Comparison of ENCODE assay signal across 34 mouse cellular contexts in genomic region chr5:97451451-97451850, GRCm38 (mm10). TPM values are rescaled to one million over a fixed set of nuclear protein-coding genes. Genes with fewer than 3 reads are reported as not detected.
DNase-seq lines count a peak whose midpoint lies in the region; ATAC-seq lines count a peak whose summit lies in the region.
"Had no signal": no experiment of that assay in that cellular context is flagged by ENCODE, and none has a peak within 500 bp of the region (broad histone marks: within the 10 kb centered on the region; RNA-seq: fewer than 3 reads in every experiment).

No protein-coding gene starts in this region.

- WGBS in embryonic facial prominence, embryonic 10.5 days = 51% methylated on average over 4 of the region's 4 CpGs
- WGBS in limb, embryonic 10.5 days = 48% methylated on average over 4 of the region's 4 CpGs
- WGBS in heart, embryonic 12.5 days = 85% methylated on average over 4 of the region's 4 CpGs

- peak; percentile 58 for DNase-seq in embryo, embryonic 11 days
- peak; percentile 30 for DNase-seq in embryonic facial prominence, embryonic 10.5 days (ENCODE audit: low spot score)
- peak; percentile 37 for DNase-seq in limb, embryonic 10.5 days (ENCODE audit: low spot score)
- no peak for DNase-seq in heart, adult 18-20 months
- DNase-seq in layer of hippocampus, postnatal 10 days (ENCODE audit: low spot score in 2 of 2) = no peak
- DNase-seq: adrenal gland, postnatal 10 days; adrenal gland, postnatal 36 days; cerebellum, adult 18-20 months; cerebellum, adult 9-10 months; cerebellum, postnatal 14 days; forebrain, postnatal 0 days; gastrocnemius, postnatal 10 days; gastrocnemius, postnatal 36 days; heart, postnatal 10 days; heart, postnatal 36 days; kidney, adult 11 months had no signal

- ATAC-seq in heart, embryonic 12.5 days (ENCODE audit: insufficient number of reproducible peaks, low FRiP score) = no peak
- ATAC-seq: CD4-positive, CD25-positive, alpha-beta regulatory T cell, adult 4 months; forebrain, embryonic 14.5 days; forebrain, postnatal 0 days; hindbrain, embryonic 16.5 days; intestine, embryonic 15.5 days had no signal

- no peak overlapping the region for H3K4me3 ChIP-seq in embryonic facial prominence, embryonic 10.5 days
- no peak overlapping the region for H3K4me3 ChIP-seq in limb, embryonic 10.5 days
- no peak overlapping the region for H3K4me3 ChIP-seq in heart, embryonic 12.5 days
- H3K4me3 ChIP-seq: embryonic facial prominence, embryonic 12.5 days; embryonic facial prominence, embryonic 15.5 days; heart, embryonic 15.5 days; hindbrain, embryonic 10.5 days; hindbrain, embryonic 13.5 days; intestine, embryonic 15.5 days had no signal

- H3K9ac ChIP-seq in heart, embryonic 12.5 days = no peak overlapping the region
- H3K9ac ChIP-seq: embryonic facial prominence, embryonic 12.5 days; embryonic facial prominence, embryonic 15.5 days; forebrain, postnatal 0 days; heart, embryonic 15.5 days; hindbrain, embryonic 13.5 days; intestine, embryonic 15.5 days had no signal

- H3K4me1 ChIP-seq in embryonic facial prominence, embryonic 10.5 days = peaks cover 7% of the 10 kb centered on the region; the same call in 1 of the 2 replicates
- peaks cover 10% of the 10 kb centered on the region for H3K4me1 ChIP-seq in limb, embryonic 10.5 days
- H3K4me1 ChIP-seq in heart, embryonic 12.5 days (replicated peaks) = no peaks in the 10 kb centered on the region
- H3K4me1 ChIP-seq: embryonic facial prominence, embryonic 12.5 days; embryonic facial prominence, embryonic 15.5 days; heart, embryonic 15.5 days; hindbrain, embryonic 10.5 days; hindbrain, embryonic 13.5 days; intestine, embryonic 15.5 days had no signal

- H3K4me2 ChIP-seq in heart, embryonic 12.5 days = no peak overlapping the region
- H3K4me2 ChIP-seq: embryonic facial prominence, embryonic 12.5 days; embryonic facial prominence, embryonic 15.5 days; heart, embryonic 11.5 days; heart, embryonic 15.5 days; hindbrain, embryonic 13.5 days; intestine, embryonic 15.5 days had no signal

- H3K36me3 ChIP-seq in embryonic facial prominence, embryonic 10.5 days (replicated peaks) = no peaks in the 10 kb centered on the region
- no peaks in the 10 kb centered on the region for H3K36me3 ChIP-seq in limb, embryonic 10.5 days
- H3K36me3 ChIP-seq in heart, embryonic 12.5 days = no peaks in the 10 kb centered on the region
- H3K36me3 ChIP-seq: embryonic facial prominence, embryonic 12.5 days; embryonic facial prominence, embryonic 15.5 days; heart, embryonic 15.5 days; hindbrain, embryonic 10.5 days; hindbrain, embryonic 13.5 days; intestine, embryonic 15.5 days had no signal

- H3K27me3 ChIP-seq in embryonic facial prominence, embryonic 10.5 days (replicated peaks; ENCODE audit: low read depth, poor library complexity, severe bottlenecking) = no peaks in the 10 kb centered on the region
- no peaks in the 10 kb centered on the region for H3K27me3 ChIP-seq in limb, embryonic 10.5 days (ENCODE audit: low read depth, poor library complexity, severe bottlenecking)
- no peaks in the 10 kb centered on the region for H3K27me3 ChIP-seq in heart, embryonic 12.5 days (replicated peaks)
- H3K27me3 ChIP-seq: embryonic facial prominence, embryonic 12.5 days; embryonic facial prominence, embryonic 15.5 days; heart, embryonic 15.5 days; hindbrain, embryonic 13.5 days; intestine, embryonic 15.5 days had no signal

- H3K9me3 ChIP-seq in embryonic facial prominence, embryonic 10.5 days = no peaks in the 10 kb centered on the region
- H3K9me3 ChIP-seq in limb, embryonic 10.5 days (replicated peaks) = no peaks in the 10 kb centered on the region
- H3K9me3 ChIP-seq in heart, embryonic 12.5 days (replicated peaks) = peaks cover 2% of the 10 kb centered on the region; the same call in 1 of the 2 replicates
- H3K9me3 ChIP-seq: embryonic facial prominence, embryonic 12.5 days; embryonic facial prominence, embryonic 15.5 days; heart, embryonic 15.5 days; hindbrain, embryonic 10.5 days; hindbrain, embryonic 13.5 days; intestine, embryonic 15.5 days had no signal

- no peak overlapping the region for H3K27ac ChIP-seq in embryonic facial prominence, embryonic 10.5 days (replicated peaks)
- no peak overlapping the region for H3K27ac ChIP-seq in limb, embryonic 10.5 days
- H3K27ac ChIP-seq in heart, embryonic 12.5 days (ENCODE audit: poor library complexity, severe bottlenecking) = no peak overlapping the region
- H3K27ac ChIP-seq: embryonic facial prominence, embryonic 12.5 days; embryonic facial prominence, embryonic 15.5 days; heart, embryonic 15.5 days; hindbrain, embryonic 10.5 days; hindbrain, embryonic 13.5 days; intestine, embryonic 15.5 days had no signal

RNA-seq across cellular contexts. Expression of gene Gk2, which starts 5.4 kb away (rescaled TPM):
- polyA plus RNA-seq in embryonic facial prominence, embryonic 10.5 days (2016; fragmentation: Nextera tagmentation; extraction: Ambion mirVana) = not detected in 2 replicates
- not detected in 2 replicates for polyA plus RNA-seq in limb, embryonic 10.5 days (2016; fragmentation: Nextera tagmentation; extraction: Ambion mirVana)
- polyA plus RNA-seq in heart, embryonic 12.5 days (2016; fragmentation: Nextera tagmentation; extraction: Ambion mirVana) = not detected in 2 replicates
- not detected for total RNA-seq in heart, adult 18-20 months (2021)
- not detected for total RNA-seq in layer of hippocampus, postnatal 10 days (2021)
- total RNA-seq: adrenal gland, adult 18-20 months; adrenal gland, postnatal 10 days; adrenal gland, postnatal 36 days; forebrain, postnatal 0 days; gastrocnemius, adult 18-20 months; gastrocnemius, postnatal 10 days; gastrocnemius, postnatal 36 days; granulocyte monocyte progenitor cell, adult 5-6 weeks; heart, adult 8-10 months; heart, postnatal 10 days; heart, postnatal 36 days; MEL had no signal
- polyA plus RNA-seq: C2C12; embryonic facial prominence, embryonic 12.5 days; embryonic facial prominence, embryonic 15.5 days; forebrain, embryonic 11.5 days; forebrain, embryonic 14.5 days; forebrain, postnatal 0 days; heart, embryonic 11.5 days; heart, embryonic 15.5 days; hindbrain, embryonic 10.5 days; hindbrain, embryonic 13.5 days; hindbrain, embryonic 16.5 days; intestine, embryonic 15.5 days had no signal

RNA-seq across cellular contexts. Expression of gene Naa11, which starts 59.3 kb away (rescaled TPM):
- not detected in 2 replicates for polyA plus RNA-seq in embryonic facial prominence, embryonic 10.5 days (2016; fragmentation: Nextera tagmentation; extraction: Ambion mirVana)
- not detected in 2 replicates for polyA plus RNA-seq in limb, embryonic 10.5 days (2016; fragmentation: Nextera tagmentation; extraction: Ambion mirVana)
- polyA plus RNA-seq in heart, embryonic 12.5 days (2016; fragmentation: Nextera tagmentation; extraction: Ambion mirVana) = 0.06 TPM in 1 of 2 replicates, not detected in the other
- not detected for total RNA-seq in heart, adult 18-20 months (2021)
- not detected for total RNA-seq in layer of hippocampus, postnatal 10 days (2021)
- total RNA-seq: adrenal gland, adult 18-20 months; adrenal gland, postnatal 10 days; adrenal gland, postnatal 36 days; forebrain, postnatal 0 days; gastrocnemius, adult 18-20 months; gastrocnemius, postnatal 10 days; gastrocnemius, postnatal 36 days; granulocyte monocyte progenitor cell, adult 5-6 weeks; heart, adult 8-10 months; heart, postnatal 10 days; heart, postnatal 36 days; MEL had no signal
- polyA plus RNA-seq: CD4-positive, CD25-positive, alpha-beta regulatory T cell, adult 4 months; embryonic facial prominence, embryonic 12.5 days; embryonic facial prominence, embryonic 15.5 days; forebrain, embryonic 11.5 days; heart, embryonic 11.5 days; heart, embryonic 15.5 days; hindbrain, embryonic 10.5 days; hindbrain, embryonic 13.5 days; hindbrain, embryonic 16.5 days had no signal

Comparison
In these comparisons a context has a peak if more than half of its experiments do, and no peak if none do; other contexts are left out.
1. DNase-seq: peak in embryo, embryonic 11 days (single experiment), embryonic facial prominence, embryonic 10.5 days (single experiment) and limb, embryonic 10.5 days (single experiment); none in heart, adult 18-20 months (0 of 2) and layer of hippocampus, postnatal 10 days (0 of 2).